Mouse (Mus musculus) forebrain, postnatal 0 days (tissue): ENCODE data around the gene 9330182L06Rik. TPM values are rescaled to one million over a fixed set of nuclear protein-coding genes. Genes with fewer than 3 reads are reported as not detected.

ENCODE experiments used
- ATAC-seq: fragments of 200-750 bp; cut with Nextera tagmentation; 2 replicates; pipeline ENCODE4 v1.8.0; 2017; ENCODE audit warnings: mild to moderate bottlenecking, moderate library complexity
- DNase-seq: peaks from one replicate; pipeline ENCODE4 v3.0.0-alpha.2; 2015
- H3K27ac ChIP-seq: fragments of 300-500 bp; sonication (generic); 2 replicates; pipeline ENCODE4 v1.5.1; 2014; ENCODE audit warnings: low read depth, mild to moderate bottlenecking, antibody characterized with exemption, low read length, moderate library complexity, mixed read lengths
- H3K27me3 ChIP-seq: fragments of 300-500 bp; sonication (generic); 2 replicates; pipeline ENCODE4 v1.6.1; 2014; ENCODE audit warnings: mild to moderate bottlenecking, low read length, mixed read lengths; ENCODE audit not compliant: insufficient read depth
- H3K36me3 ChIP-seq: fragments of 300-500 bp; sonication (generic); 2 replicates; pipeline ENCODE4 v1.6.1; 2014; ENCODE audit warnings: mild to moderate bottlenecking, moderate library complexity; ENCODE audit not compliant: insufficient read depth
- H3K4me1 ChIP-seq: fragments of 300-500 bp; sonication (generic); 2 replicates; pipeline ENCODE4 v1.6.1; 2014; ENCODE audit warnings: antibody characterized with exemption; ENCODE audit not compliant: insufficient read depth
- H3K4me2 ChIP-seq: fragments of 300-500 bp; sonication (generic); 2 replicates; pipeline ENCODE4 v1.6.1; 2014; ENCODE audit warnings: low read depth, mild to moderate bottlenecking, moderate library complexity
- H3K4me3 ChIP-seq: fragments of 300-500 bp; sonication (generic); 2 replicates; pipeline ENCODE4 v1.5.1; 2014; ENCODE audit warnings: low read depth, low read length, mixed read lengths
- H3K9ac ChIP-seq: fragments of 300-500 bp; sonication (generic); 2 replicates; pipeline ENCODE4 v1.6.1; 2014; ENCODE audit warnings: mild to moderate bottlenecking
- H3K9me3 ChIP-seq: fragments of 300-500 bp; sonication (generic); 2 replicates; pipeline ENCODE4 v1.6.1; 2016; ENCODE audit warnings: low read length
- CTCF ChIP-seq: sonication (generic); IDR thresholded peaks from 2 replicates; pipeline ENCODE4 v1.5.1; 2016; ENCODE audit warnings: antibody characterized with exemption, control low read depth, low read depth
- WGBS: fragments of 180-500 bp; shearing (Covaris S2); extraction: QIAGEN DNeasy Blood & Tissue Kit; methylation state at CpG from one replicate; pipeline ENCODE4 v1.1.7; 2014; 5-methylcytosine and 5-hydroxymethylcytosine counted together
- polyA plus RNA-seq: library from polyadenylated mRNA; unstranded; fragments of >200 nt; fragmentation: Nextera tagmentation; extraction: Ambion mirVana; gene quantifications from 2 replicates; pipeline ENCODE4 v1.2.1, GENCODE M21; 2015
- total RNA-seq: library from RNA; depleted of rRNA; stranded (reverse); fragments of >200 nt; gene quantifications from 2 replicates; pipeline ENCODE4 v1.2.3, GENCODE M21; 2014; rRNA removed

9330182L06Rik gene
- 36.8 and 38.7 TPM in 2 replicates for total RNA-seq
- polyA plus RNA-seq = 12.7 and 17.5 TPM in 2 replicates

DNA sequence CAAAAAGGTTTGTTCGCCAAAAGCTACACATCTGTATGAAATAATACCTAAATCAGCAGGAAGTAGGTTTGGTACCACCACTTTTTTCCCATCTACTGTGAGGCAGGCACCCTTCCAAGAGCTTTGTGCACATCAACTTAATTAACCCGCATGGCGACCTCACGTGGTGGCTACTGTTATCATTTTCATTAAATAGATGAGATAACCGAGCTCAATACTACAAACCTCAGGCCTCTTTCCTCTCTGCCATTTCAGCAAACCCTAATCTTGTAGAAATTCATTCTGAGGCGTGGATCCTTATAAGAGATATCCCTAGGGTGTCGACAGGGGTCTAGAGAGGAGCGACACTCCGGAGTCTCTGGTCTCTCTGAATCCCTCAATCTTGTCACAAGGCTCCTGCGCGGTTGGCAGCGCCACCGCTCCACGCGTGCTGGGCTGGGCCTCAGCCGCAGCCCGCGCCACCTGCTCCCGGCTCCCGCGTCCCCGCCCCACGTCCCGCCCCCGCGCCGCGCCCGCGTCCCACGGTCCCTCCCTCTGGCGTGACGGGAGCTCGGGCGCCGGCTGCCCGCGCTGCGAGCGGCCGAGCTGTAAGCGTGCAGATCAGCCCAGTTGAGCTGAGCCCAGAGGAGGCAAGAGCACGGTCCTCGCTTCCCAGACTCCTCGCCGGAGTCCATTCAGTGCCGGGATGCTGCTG lies at the start of gene 9330182L06Rik:
Gene 9330182L06Rik (plus strand): TSS at position 533 of the 694 bp plus-strand sequence.
- TF ChIP-seq CTCF = peak; percentile 38
- Histone ChIP-seq H3K27me3 (no peaks in the 10 kb centered on the region; the same call in 1 of the 2 replicates), H3K9me3 (no peaks in the 10 kb centered on the region), H3K9ac (peak within 1 kb of the TSS; percentile 71), H3K4me1 (0 out of 2 replicates have a peak, but pooled peaks cover 6% of the 10 kb centered on the region), H3K4me2 (peak within 1 kb of the TSS; percentile 78), H3K27ac (peak within 1 kb of the TSS; percentile 85), H3K36me3 (no peaks in the 10 kb centered on the region), H3K4me3 (peak within 1 kb of the TSS; percentile 63)
- WGBS = 3% methylated on average over 45 of the region's 47 CpGs
- peak; percentile 94 for ATAC-seq
- peak; percentile 88 for DNase-seq

DNA sequence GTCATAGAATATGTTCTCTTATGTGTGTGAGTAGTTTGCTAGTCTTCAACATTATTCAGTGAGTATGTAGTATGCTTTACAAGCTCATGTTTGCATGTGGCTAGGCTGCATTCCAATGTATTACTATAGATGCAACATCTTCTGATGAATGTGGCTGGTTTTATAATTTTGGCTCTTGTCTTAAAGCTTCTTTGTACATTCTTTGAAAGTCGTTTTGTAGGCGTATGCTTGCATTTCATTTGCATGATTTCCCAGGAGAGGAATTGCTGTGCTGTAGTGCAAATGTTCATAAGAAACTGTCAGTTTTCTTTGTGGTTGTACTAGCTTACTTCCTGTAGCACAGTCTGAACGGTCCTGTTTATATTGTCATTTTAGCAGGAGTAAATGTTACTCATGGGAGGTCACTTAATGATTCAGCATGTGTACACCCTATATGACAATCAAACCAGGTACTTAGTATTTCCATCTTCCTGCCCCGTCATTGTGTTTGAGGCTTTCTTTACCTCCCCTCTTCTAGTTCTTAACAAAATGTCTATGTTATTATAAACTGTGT lies 38.4 kb upstream of the 9330182L06Rik start:
- H3K4me2 ChIP-seq = no peak overlapping the region
- WGBS = 52% methylated on average over 4 of the region's 4 CpGs
- H3K4me3 ChIP-seq = no peak overlapping the region
- H3K36me3 ChIP-seq = no peaks in the 10 kb centered on the region
- no peak for DNase-seq
- no peaks in the 10 kb centered on the region for H3K4me1 ChIP-seq
- no peak overlapping the region for H3K27ac ChIP-seq
- H3K9ac ChIP-seq = no peak overlapping the region
- no peaks in the 10 kb centered on the region for H3K9me3 ChIP-seq
- no peak for TF ChIP-seq CTCF
- ATAC-seq = no peak
- no peaks in the 10 kb centered on the region for H3K27me3 ChIP-seq

DNA sequence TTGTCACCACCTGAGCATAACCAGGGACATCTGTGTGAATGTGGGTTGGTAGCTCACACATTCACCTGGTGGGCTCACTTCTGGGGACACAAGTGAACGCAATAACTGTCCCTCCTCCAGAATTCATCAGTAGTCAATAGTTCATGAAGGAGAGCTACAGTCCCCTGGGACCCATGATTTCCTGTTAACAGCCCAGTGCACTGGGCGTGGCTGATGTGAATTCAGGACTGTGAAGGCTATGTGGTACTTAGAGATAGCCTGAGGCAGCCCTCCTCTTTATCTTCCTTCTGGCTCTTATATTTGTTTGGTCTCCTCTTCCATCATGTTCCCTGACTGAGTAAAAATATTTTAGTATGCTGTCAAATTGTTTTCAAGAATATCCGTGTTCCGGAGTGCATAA lies 1.6 kb upstream of the 9330182L06Rik start:
- Histone ChIP-seq H3K9me3 (no peaks in the 10 kb centered on the region), H3K27ac (no peak overlapping the region), H3K9ac (no peak overlapping the region), H3K27me3 (no peaks in the 10 kb centered on the region; the same call in 1 of the 2 replicates), H3K4me1 (0 out of 2 replicates have a peak, but pooled peaks cover 6% of the 10 kb centered on the region), H3K36me3 (no peaks in the 10 kb centered on the region), H3K4me3 (no peak overlapping the region), H3K4me2 (no peak overlapping the region)
- WGBS = 84% methylated on average over 4 of the region's 4 CpGs
- no peak for DNase-seq
- no peak for ATAC-seq
- no peak for TF ChIP-seq CTCF

DNA sequence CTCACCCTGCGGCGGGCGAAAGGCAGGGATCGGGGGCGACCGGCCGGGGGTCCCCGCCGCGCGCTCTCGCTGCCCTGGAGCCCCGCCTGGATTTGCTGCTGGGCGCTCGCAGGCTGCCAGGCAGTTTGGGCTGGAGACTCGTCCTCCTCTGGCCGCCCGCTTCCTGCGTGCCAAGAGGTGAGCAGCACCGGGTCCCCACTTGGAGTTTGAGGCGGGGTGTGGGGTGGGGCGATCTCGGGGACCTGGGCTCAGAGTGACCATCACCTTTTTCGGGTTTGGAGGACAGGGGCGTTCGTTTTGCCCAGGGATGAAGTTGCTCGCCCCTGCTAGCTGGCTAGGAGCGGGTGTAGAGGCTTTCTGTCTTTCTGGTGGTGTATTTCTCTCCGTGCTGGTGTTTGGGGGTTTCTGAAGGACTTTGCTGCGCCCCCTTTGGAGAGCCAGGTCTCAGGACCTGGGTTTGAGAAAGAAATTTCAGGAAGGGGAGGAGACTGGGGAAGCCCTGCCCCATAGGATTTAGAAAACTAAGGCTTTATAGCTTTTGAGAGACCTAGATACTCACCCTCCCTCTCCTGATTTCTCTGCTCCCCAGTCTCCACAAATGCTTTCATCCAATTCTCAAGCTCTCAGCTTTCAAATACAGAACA lies 484 bp downstream of the 9330182L06Rik start:
- H3K4me1 ChIP-seq = 0 out of 2 replicates have a peak, but pooled peaks cover 6% of the 10 kb centered on the region
- peak; percentile 13; the same call in 1 of the 2 replicates for TF ChIP-seq CTCF
- DNase-seq = peak; percentile 59
- peak overlapping the region; percentile 78 for H3K4me2 ChIP-seq
- ATAC-seq = peak; percentile 28
- peak overlapping the region; percentile 71 for H3K9ac ChIP-seq
- no peaks in the 10 kb centered on the region for H3K9me3 ChIP-seq
- peak overlapping the region; percentile 85 for H3K27ac ChIP-seq
- H3K4me3 ChIP-seq = peak overlapping the region; percentile 63
- 1% methylated on average over 30 of the region's 30 CpGs for whole genome bisulfite sequencing
- no peaks in the 10 kb centered on the region; the same call in 1 of the 2 replicates for H3K27me3 ChIP-seq
- H3K36me3 ChIP-seq = no peaks in the 10 kb centered on the region

GRCm38 (mm10) chr5:9269666-9270065 lies 3.7 kb downstream of the 9330182L06Rik start:
- Histone ChIP-seq H3K36me3 (no peaks in the 10 kb centered on the region), H3K4me1 (0 out of 2 replicates have a peak, but pooled peaks cover 6% of the 10 kb centered on the region), H3K27me3 (no peaks in the 10 kb centered on the region), H3K9ac (no peak overlapping the region), H3K4me2 (no peak overlapping the region), H3K27ac (no peak overlapping the region), H3K4me3 (no peak overlapping the region), H3K9me3 (no peaks in the 10 kb centered on the region)
- DNase-seq (no peak), ATAC-seq (no peak)
- no peak for TF ChIP-seq CTCF
- WGBS = 80% methylated on average over 3 of the region's 3 CpGs

- Histone ChIP-seq H3K9ac (no peak overlapping the region), H3K9me3 (no peaks in the 10 kb centered on the region), H3K4me2 (no peak overlapping the region), H3K4me1 (no peaks in the 10 kb centered on the region), H3K36me3 (no peaks in the 10 kb centered on the region), H3K27me3 (no peaks in the 10 kb centered on the region), H3K27ac (no peak overlapping the region), H3K4me3 (no peak overlapping the region)
- no peak for ATAC-seq
- WGBS = 84% methylated on average over 3 of the region's 3 CpGs
- DNase-seq = no peak
- no peak for TF ChIP-seq CTCF
These were observed 7.1 kb downstream of the 9330182L06Rik start for GRCm38 (mm10) chr5:9272976-9273375.
